In the genomic region with DNA sequence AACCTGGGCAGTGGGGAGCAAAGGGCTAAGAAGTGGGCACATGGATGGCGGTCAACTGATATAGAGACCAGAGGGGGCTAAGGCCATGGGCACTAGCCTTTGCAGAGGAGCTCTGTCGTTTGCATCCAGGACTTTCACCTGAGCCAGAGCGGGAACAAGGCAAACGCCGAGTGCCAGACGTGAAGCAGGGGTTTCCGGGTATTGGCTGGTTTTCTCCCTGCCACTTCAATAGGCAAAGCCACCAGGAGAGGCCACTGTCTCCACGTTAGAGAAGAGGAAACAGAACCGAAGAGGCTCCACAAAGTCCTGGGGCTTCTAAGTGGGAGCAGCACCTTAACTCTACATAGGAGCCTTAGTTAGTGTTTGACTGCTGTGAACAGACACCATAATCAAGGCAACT, we compare ENCODE assay signal across 17 mouse cellular contexts. TPM values are rescaled to one million over a fixed set of nuclear protein-coding genes. Genes with fewer than 3 reads are reported as not detected.
DNase-seq lines count a peak whose midpoint lies in the region; ATAC-seq and TF ChIP-seq lines count a peak whose summit lies in the region.
"Had no signal": no experiment of that assay in that cellular context is flagged by ENCODE, and none has a peak within 500 bp of the region (broad histone marks: within the 10 kb centered on the region; RNA-seq: fewer than 3 reads in every experiment).

No protein-coding gene starts in this region.

- H3K4me2 ChIP-seq in heart, embryonic 12.5 days, result no peak overlapping the region
- H3K4me2 ChIP-seq in liver, embryonic 14.5 days (ENCODE audit: low read depth), result no peak overlapping the region
- H3K4me2 ChIP-seq: forebrain, embryonic 12.5 days; heart, embryonic 11.5 days; liver, embryonic 15.5 days; midbrain, embryonic 11.5 days had no signal

- TF ChIP-seq POLR2A in heart, adult 2 months (IDR thresholded peaks at IDR 0.05; ENCODE audit: insufficient read depth, low read depth, low read length), result no peak
- no peak for TF ChIP-seq POLR2A in small intestine, adult 2 months (IDR thresholded peaks at IDR 0.05; ENCODE audit: low read depth, low read length)

- no peak for TF ChIP-seq EP300 in heart, adult 2 months (IDR thresholded peaks at IDR 0.05; ENCODE audit: insufficient read depth, low read depth, low read length)
- no peak for TF ChIP-seq EP300 in liver, embryonic 14.5 days (IDR thresholded peaks at IDR 0.05; ENCODE audit: low read depth)

- no peak overlapping the region for H3K9ac ChIP-seq in heart, adult 2 months (ENCODE audit: low read depth, low read length)
- no peak overlapping the region for H3K9ac ChIP-seq in heart, embryonic 12.5 days
- no peak overlapping the region for H3K9ac ChIP-seq in liver, embryonic 14.5 days (replicated peaks)
- H3K9ac ChIP-seq: forebrain, embryonic 12.5 days; liver, embryonic 15.5 days had no signal

- ATAC-seq in heart, embryonic 12.5 days (ENCODE audit: insufficient number of reproducible peaks, low FRiP score), result no peak
- no peak for ATAC-seq in liver, embryonic 14.5 days (ENCODE audit: insufficient read depth)
- ATAC-seq: inflammation-experienced regulatory T-cells, adult 6 months had no signal

- H3K9me3 ChIP-seq in heart, embryonic 12.5 days (replicated peaks), result no peaks in the 10 kb centered on the region
- no peaks in the 10 kb centered on the region for H3K9me3 ChIP-seq in liver, embryonic 14.5 days (ENCODE audit: control insufficient read depth, low read length)
- H3K9me3 ChIP-seq: forebrain, embryonic 12.5 days; G1E; liver, embryonic 15.5 days had no signal

- no peaks in the 10 kb centered on the region for H3K36me3 ChIP-seq in heart, adult 2 months (ENCODE audit: control insufficient read depth, insufficient read depth, low read length)
- peaks cover 5% of the 10 kb centered on the region; the same call in 1 of the 2 replicates for H3K36me3 ChIP-seq in heart, embryonic 12.5 days
- peaks cover under 1% of the 10 kb centered on the region for H3K36me3 ChIP-seq in liver, embryonic 14.5 days (replicated peaks; ENCODE audit: control insufficient read depth, insufficient read depth, low read depth)
- no peaks in the 10 kb centered on the region for H3K36me3 ChIP-seq in small intestine, adult 2 months (ENCODE audit: control insufficient read depth, insufficient read depth, low read length)
- H3K36me3 ChIP-seq: forebrain, embryonic 12.5 days had no signal

- peaks cover 3% of the 10 kb centered on the region; the same call in 1 of the 2 replicates for H3K79me2 ChIP-seq in heart, adult 2 months (replicated peaks; ENCODE audit: control insufficient read depth, insufficient read depth, low read length)

- DNase-seq in heart, adult 2 months, result no peak
- DNase-seq in liver, embryonic 14.5 days (ENCODE audit: low read depth in 3 of 3, low spot score in 3 of 3), result no peak
- DNase-seq in liver, result no peak
- peak; percentile 65 to 73 for DNase-seq in cerebellum, postnatal 14 days
- no peak for DNase-seq in natural killer cell, adult 2 months (ENCODE audit: low spot score in 2 of 2)
- DNase-seq: gastrocnemius, postnatal 25 days; retina, postnatal 1 day; right cerebral cortex, postnatal 4 days; thymus, adult 2 months had no signal

- TF ChIP-seq CTCF in heart, adult 2 months (IDR thresholded peaks at IDR 0.05), result peak; percentile 60
- peak; percentile 26 for TF ChIP-seq CTCF in liver, embryonic 14.5 days (IDR thresholded peaks at IDR 0.05; ENCODE audit: low read depth)
- TF ChIP-seq CTCF in small intestine, adult 2 months (IDR thresholded peaks at IDR 0.05; ENCODE audit: extremely low read depth, insufficient read length, insufficient replicate concordance, low read depth, low read length), result peak; percentile 12; the same call in 1 of the 2 replicates

- 52% methylated on average over 9 of the region's 9 CpGs for WGBS in heart, adult 2 months
- WGBS in heart, embryonic 12.5 days, result 65% methylated on average over 9 of the region's 9 CpGs
- WGBS in liver, embryonic 14.5 days (ENCODE audit: insufficient replicate concordance), result 75% methylated on average over 9 of the region's 9 CpGs
- 45% methylated on average over 9 of the region's 9 CpGs for WGBS in small intestine, adult 2 months

- H3K27ac ChIP-seq in heart, adult 2 months, result no peak overlapping the region
- no peak overlapping the region for H3K27ac ChIP-seq in heart, embryonic 12.5 days (ENCODE audit: poor library complexity, severe bottlenecking)
- H3K27ac ChIP-seq in liver, embryonic 14.5 days, result no peak overlapping the region
- H3K27ac ChIP-seq in small intestine, adult 2 months (ENCODE audit: insufficient read depth, low read depth, low read length), result no peak overlapping the region
- H3K27ac ChIP-seq: forebrain, embryonic 12.5 days; liver, embryonic 15.5 days had no signal

- peaks cover 13% of the 10 kb centered on the region; the same call in 1 of the 2 replicates for H3K4me1 ChIP-seq in heart, adult 2 months (ENCODE audit: control insufficient read depth, insufficient read depth, low read length)
- peaks cover 48% of the 10 kb centered on the region for H3K4me1 ChIP-seq in heart, embryonic 12.5 days (replicated peaks)
- H3K4me1 ChIP-seq in liver, embryonic 14.5 days (replicated peaks; ENCODE audit: control insufficient read depth in 2 of 2, insufficient read depth in 2 of 2, low read length in 1 of 2), result peaks cover 15 to 27% of the 10 kb centered on the region in 2 experiments
- H3K4me1 ChIP-seq in small intestine, adult 2 months (ENCODE audit: control insufficient read depth, insufficient read depth, insufficient read length, low read length), result peaks cover 8% of the 10 kb centered on the region
- H3K4me1 ChIP-seq: forebrain, embryonic 12.5 days had no signal

- H3K27me3 ChIP-seq in heart, adult 2 months (ENCODE audit: control insufficient read depth, insufficient read depth, low read length), result no peaks in the 10 kb centered on the region
- no peaks in the 10 kb centered on the region for H3K27me3 ChIP-seq in heart, embryonic 12.5 days (replicated peaks)
- no peaks in the 10 kb centered on the region for H3K27me3 ChIP-seq in liver, embryonic 14.5 days (ENCODE audit: control insufficient read depth, insufficient read depth, low read length)
- H3K27me3 ChIP-seq in small intestine, adult 2 months (ENCODE audit: control insufficient read depth, insufficient read depth, low read length), result no peaks in the 10 kb centered on the region
- H3K27me3 ChIP-seq: forebrain, embryonic 12.5 days; liver, embryonic 15.5 days had no signal

- intact Hi-C loops in heart, adult 2 months (cut with DNase I), result no loop called here

- H3K4me3 ChIP-seq in heart, adult 2 months, result no peak overlapping the region
- no peak overlapping the region for H3K4me3 ChIP-seq in heart, embryonic 12.5 days
- no peak overlapping the region for H3K4me3 ChIP-seq in liver, embryonic 14.5 days (ENCODE audit: insufficient read depth in 1 of 2, low read depth in 2 of 2, low read length in 2 of 2)
- H3K4me3 ChIP-seq in small intestine, adult 2 months (ENCODE audit: low read depth, low read length), result no peak overlapping the region
- H3K4me3 ChIP-seq: forebrain, embryonic 12.5 days; liver, embryonic 15.5 days had no signal

RNA-seq across cellular contexts. Expression of a gene that starts 58.3 kb away (rescaled TPM):
- total RNA-seq in heart, adult 2 months (2021), result 100 to 1,000 TPM; 120 TPM
- polyA plus RNA-seq in heart, adult 2 months (2012; rRNA removed), result 71.0 and 81.9 TPM in 2 replicates
- polyA plus RNA-seq in heart, embryonic 12.5 days (2016; fragmentation: Nextera tagmentation; extraction: Ambion mirVana), result 215 and 227 TPM in 2 replicates
- polyA plus RNA-seq in liver, embryonic 14.5 days (2012; rRNA removed), result 40.8 and 56.1 TPM in 2 replicates
- polyA plus RNA-seq in liver, embryonic 14.5 days (2014; fragmentation: Nextera tagmentation; extraction: Ambion mirVana), result 54.2 and 58.7 TPM in 2 replicates
- 9.4 and 10.0 TPM in 2 replicates for polyA plus RNA-seq in small intestine, adult 2 months (2012; rRNA removed)

Comparison
In these comparisons a context has a peak if more than half of its experiments do, and no peak if none do; other contexts are left out.
1. DNase-seq: peak in cerebellum, postnatal 14 days (2 of 2); none in heart, adult 2 months (0 of 2), liver, embryonic 14.5 days (0 of 3), liver (single experiment) and natural killer cell, adult 2 months (0 of 2).
2. Peak in every context shown above with its lines, with median percentiles within 50 percentile points of each other: CTCF ChIP-seq.